Mouse (Mus musculus): ENCODE measurements around the gene Gm21188.
"Not testable (repeated sequence)": the region's sequence is repeated elsewhere in the genome, so short reads cannot be mapped to it uniquely, and the experiment has no call there.

The Gm21188 gene

GRCm38 (mm10) chr13:120052085-120052484, at the start of gene Gm21188:
Gene Gm21188 (minus strand): TSS chr13:120052194.
- not testable (repeated sequence) for DNase-seq

- DNase-seq: not testable (repeated sequence)
Observed at GRCm38 (mm10) chr13:120099327-120099726, 47.3 kb upstream of the Gm21188 start.

GRCm38 (mm10) chr13:120096938-120097256, 44.9 kb upstream of the Gm21188 start:
- DNase-seq: not testable (repeated sequence)

GRCm38 (mm10) chr13:120096241-120096937, 44.4 kb upstream of the Gm21188 start:
- DNase-seq: peak; percentile 5 to 16

GRCm38 (mm10) chr13:120092950-120093349, 41.0 kb upstream of the Gm21188 start:
- DNase-seq: not testable (repeated sequence)

- not testable (repeated sequence) for DNase-seq
Observed at GRCm38 (mm10) chr13:120079644-120080043, 27.6 kb upstream of the Gm21188 start.

GRCm38 (mm10) chr13:120070878-120071277, 18.9 kb upstream of the Gm21188 start:
- DNase-seq: not testable (repeated sequence)

GRCm38 (mm10) chr13:120070012-120070598, 18.1 kb upstream of the Gm21188 start:
- DNase-seq: not testable (repeated sequence)

- not testable (repeated sequence) for DNase-seq
Observed at GRCm38 (mm10) chr13:120063439-120064089, 11.6 kb upstream of the Gm21188 start.

- DNase-seq: not testable (repeated sequence)
Observed at GRCm38 (mm10) chr13:120062903-120063302, 10.9 kb upstream of the Gm21188 start.

GRCm38 (mm10) chr13:120048608-120049007, 3.4 kb downstream of the Gm21188 start:
- not testable (repeated sequence) for DNase-seq

- DNase-seq: not testable (repeated sequence)
Observed at GRCm38 (mm10) chr13:120048186-120048585, 3.8 kb downstream of the Gm21188 start.

GRCm38 (mm10) chr13:120046422-120047209, 5.4 kb downstream of the Gm21188 start:
- DNase-seq: not testable (repeated sequence)

GRCm38 (mm10) chr13:120041145-120041544, 10.8 kb downstream of the Gm21188 start:
- peak; percentile 65 for DNase-seq

- not testable (repeated sequence) for DNase-seq
Observed at GRCm38 (mm10) chr13:120037881-120038280, 14.1 kb downstream of the Gm21188 start.

- DNase-seq: not testable (repeated sequence)
Observed at GRCm38 (mm10) chr13:120036577-120037115, 15.3 kb downstream of the Gm21188 start.

- not testable (repeated sequence) for DNase-seq
Observed at GRCm38 (mm10) chr13:120035151-120035550, 16.8 kb downstream of the Gm21188 start.

- DNase-seq: not testable (repeated sequence)
Observed at GRCm38 (mm10) chr13:120034637-120035036, 17.4 kb downstream of the Gm21188 start.

- peak; percentile 22 to 46 for DNase-seq
Observed at GRCm38 (mm10) chr13:120033516-120034190, 18.3 kb downstream of the Gm21188 start.

GRCm38 (mm10) chr13:120031676-120032075, 20.3 kb downstream of the Gm21188 start:
- not testable (repeated sequence) for DNase-seq

- DNase-seq: not testable (repeated sequence)
Observed at GRCm38 (mm10) chr13:120027368-120027767, 24.6 kb downstream of the Gm21188 start.

- DNase-seq: not testable (repeated sequence)
Observed at GRCm38 (mm10) chr13:120026911-120027310, 25.1 kb downstream of the Gm21188 start, which contains the start of gene Gm36079. Gene Gm36079 (minus strand): TSS chr13:120027011.

Data from kidney, postnatal 4 days (tissue).